Comparison of ENCODE assay signal across 31 mouse cellular contexts in the genomic region with DNA sequence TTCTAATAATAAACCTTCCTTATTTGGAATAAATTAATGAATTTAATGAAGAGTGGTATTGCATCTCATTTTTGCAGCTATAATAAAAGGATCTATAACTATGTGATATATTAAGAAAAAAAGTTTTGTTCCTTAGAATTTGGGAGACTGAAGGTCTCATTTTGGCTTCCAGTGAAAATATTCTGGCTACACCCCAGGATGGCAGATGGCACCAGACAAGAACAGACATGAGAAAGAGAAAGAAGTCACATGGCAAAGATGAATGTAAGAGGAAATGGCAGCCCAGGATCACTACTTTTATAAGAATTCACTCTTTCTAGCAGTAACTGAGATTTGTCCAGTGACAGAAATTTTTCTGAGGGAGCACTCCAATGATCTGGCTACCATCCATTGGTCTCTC.
A peak's percentile ranks its signal among the peaks of the same experiment; 100 is the strongest.
DNase-seq lines count a peak whose midpoint lies in the region; ATAC-seq and TF ChIP-seq lines count a peak whose summit lies in the region.
"Had no signal": no experiment of that assay in that cellular context is flagged by ENCODE, and none has a peak within 500 bp of the region (broad histone marks: within the 10 kb centered on the region; RNA-seq: fewer than 3 reads in every experiment).

No protein-coding gene starts in this region.

- TF ChIP-seq CTCF in forebrain, postnatal 0 days (IDR thresholded peaks at IDR 0.05; ENCODE audit: low read depth) = no peak

- H3K36me3 ChIP-seq in forebrain, postnatal 0 days (ENCODE audit: insufficient read depth) = no peaks in the 10 kb centered on the region
- H3K36me3 ChIP-seq in forebrain, embryonic 10.5 days (replicated peaks) = no peaks in the 10 kb centered on the region
- H3K36me3 ChIP-seq: forebrain, embryonic 12.5 days; limb, embryonic 13.5 days; midbrain, embryonic 12.5 days; neural tube, embryonic 12.5 days had no signal

- no peaks in the 10 kb centered on the region for H3K27me3 ChIP-seq in forebrain, postnatal 0 days (ENCODE audit: insufficient read depth, low read length)
- no peaks in the 10 kb centered on the region for H3K27me3 ChIP-seq in forebrain, embryonic 10.5 days (ENCODE audit: poor library complexity, severe bottlenecking)
- H3K27me3 ChIP-seq: forebrain, embryonic 12.5 days; limb, embryonic 13.5 days; megakaryocyte, embryonic 14.5 days; midbrain, embryonic 12.5 days; neural tube, embryonic 12.5 days had no signal

- H3K9me3 ChIP-seq in forebrain, postnatal 0 days (ENCODE audit: low read length) = no peaks in the 10 kb centered on the region
- H3K9me3 ChIP-seq in forebrain, embryonic 10.5 days = no peaks in the 10 kb centered on the region
- H3K9me3 ChIP-seq: forebrain, embryonic 12.5 days; limb, embryonic 13.5 days; megakaryocyte, embryonic 14.5 days; midbrain, embryonic 12.5 days; neural tube, embryonic 12.5 days had no signal

- no peak overlapping the region for H3K4me3 ChIP-seq in forebrain, postnatal 0 days (ENCODE audit: low read depth, low read length)
- H3K4me3 ChIP-seq in forebrain, embryonic 10.5 days = no peak overlapping the region
- H3K4me3 ChIP-seq: erythroblast, embryonic 14.5 days; forebrain, embryonic 12.5 days; limb, embryonic 13.5 days; megakaryocyte, embryonic 14.5 days; midbrain, embryonic 12.5 days; myocyte; neural tube, embryonic 12.5 days had no signal

- no peak overlapping the region for H3K27ac ChIP-seq in forebrain, postnatal 0 days (ENCODE audit: low read depth, low read length)
- no peak overlapping the region for H3K27ac ChIP-seq in forebrain, embryonic 10.5 days
- H3K27ac ChIP-seq: forebrain, embryonic 12.5 days; hindbrain, embryonic 14.5 days; kidney, postnatal 0 days; limb, embryonic 13.5 days; midbrain, embryonic 12.5 days; neural tube, embryonic 12.5 days had no signal

- H3K4me1 ChIP-seq in forebrain, postnatal 0 days (ENCODE audit: insufficient read depth) = no peaks in the 10 kb centered on the region
- H3K4me1 ChIP-seq in forebrain, embryonic 10.5 days = no peaks in the 10 kb centered on the region
- H3K4me1 ChIP-seq: forebrain, embryonic 12.5 days; limb, embryonic 13.5 days; midbrain, embryonic 12.5 days; neural tube, embryonic 12.5 days had no signal

- H3K9ac ChIP-seq in forebrain, postnatal 0 days = no peak overlapping the region
- H3K9ac ChIP-seq: forebrain, embryonic 12.5 days; hindbrain, embryonic 14.5 days; limb, embryonic 13.5 days; midbrain, embryonic 12.5 days; neural tube, embryonic 12.5 days had no signal

- ATAC-seq in forebrain, postnatal 0 days = no peak
- ATAC-seq: inflammation-experienced regulatory T-cells, adult 6 months; Patski had no signal

- peak; percentile 37 for DNase-seq in forebrain, postnatal 0 days
- no peak for DNase-seq in forebrain, embryonic 10.5 days (ENCODE audit: extremely low spot score, low spot score)
- peak; percentile 14 for DNase-seq in cerebellum, adult 11-12 months
- peak; percentile 30 for DNase-seq in cerebellum, adult 9-11 months
- DNase-seq in telencephalon, adult 2 months (ENCODE audit: low read depth, low spot score) = peak; percentile 2
- DNase-seq in spleen, adult 18-20 months = no peak
- no peak for DNase-seq in layer of hippocampus, adult 11-12 months (ENCODE audit: low spot score)
- DNase-seq: adrenal gland, postnatal 10 days; gastrocnemius, postnatal 25 days; heart, adult 18-20 months; heart, postnatal 36 days; kidney, adult 18-20 months; kidney, postnatal 4 days; layer of hippocampus, postnatal 36 days; lung, postnatal 4 days; right cerebral cortex, adult 18-20 months; right cerebral cortex, postnatal 4 days; thymus, postnatal 4 days had no signal

- no peak overlapping the region for H3K4me2 ChIP-seq in forebrain, postnatal 0 days (ENCODE audit: low read depth)
- H3K4me2 ChIP-seq: forebrain, embryonic 12.5 days; heart, embryonic 11.5 days; hindbrain, embryonic 14.5 days; limb, embryonic 13.5 days; liver, embryonic 11.5 days; midbrain, embryonic 12.5 days; neural tube, embryonic 12.5 days had no signal

Comparison
In these comparisons a context has a peak if more than half of its experiments do, and no peak if none do; other contexts are left out.
1. DNase-seq: peak in forebrain, postnatal 0 days (single experiment), cerebellum, adult 11-12 months (single experiment), cerebellum, adult 9-11 months (single experiment) and telencephalon, adult 2 months (single experiment); none in forebrain, embryonic 10.5 days (single experiment), spleen, adult 18-20 months (0 of 2) and layer of hippocampus, adult 11-12 months (single experiment).